28 mouse cellular contexts compared by ENCODE assay signal in the genomic region with DNA sequence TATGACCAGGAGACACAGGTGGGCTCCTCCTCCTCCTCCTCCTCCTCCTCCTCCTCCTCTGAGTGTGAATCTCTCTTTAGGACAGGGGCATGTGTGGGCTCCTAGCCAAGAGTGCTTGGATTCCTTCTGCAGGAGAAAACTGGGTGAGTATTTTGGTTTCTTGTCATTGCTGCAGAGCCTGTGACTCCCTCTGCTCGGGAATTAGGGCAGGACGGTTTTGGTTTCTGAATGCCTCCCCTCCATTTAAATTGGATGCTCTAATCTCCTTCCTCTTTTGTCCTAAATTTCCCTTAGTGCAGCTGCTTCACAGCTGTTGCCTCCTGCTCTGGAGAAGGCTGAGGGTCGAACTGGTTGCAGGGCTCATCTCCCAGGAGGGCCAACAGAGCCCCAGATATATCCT. TPM values are rescaled to one million over a fixed set of nuclear protein-coding genes. Genes with fewer than 3 reads are reported as not detected.
DNase-seq lines count a peak whose midpoint lies in the region; ATAC-seq and TF ChIP-seq lines count a peak whose summit lies in the region.
"Had no signal": no experiment of that assay in that cellular context is flagged by ENCODE, and none has a peak within 500 bp of the region (broad histone marks: within the 10 kb centered on the region; RNA-seq: fewer than 3 reads in every experiment).

No protein-coding gene starts in this region.

- H3K27me3 ChIP-seq in midbrain, embryonic 10.5 days (ENCODE audit: low read depth, poor library complexity, severe bottlenecking): 0 out of 2 replicates have a peak, but pooled peaks cover 5% of the 10 kb centered on the region
- H3K27me3 ChIP-seq in midbrain, postnatal 0 days (ENCODE audit: insufficient read depth, low read length): no peaks in the 10 kb centered on the region
- no peaks in the 10 kb centered on the region for H3K27me3 ChIP-seq in embryonic facial prominence, embryonic 12.5 days
- no peaks in the 10 kb centered on the region for H3K27me3 ChIP-seq in stomach, embryonic 16.5 days (ENCODE audit: control insufficient read depth, insufficient read depth, low read length)
- H3K27me3 ChIP-seq: heart, embryonic 13.5 days; neural tube, embryonic 15.5 days had no signal

- H3K9me3 ChIP-seq in midbrain, embryonic 10.5 days (replicated peaks): no peaks in the 10 kb centered on the region
- no peaks in the 10 kb centered on the region for H3K9me3 ChIP-seq in midbrain, postnatal 0 days (ENCODE audit: low read length)
- no peaks in the 10 kb centered on the region for H3K9me3 ChIP-seq in embryonic facial prominence, embryonic 12.5 days
- H3K9me3 ChIP-seq in stomach, embryonic 16.5 days (replicated peaks; ENCODE audit: control insufficient read depth, low read length): no peaks in the 10 kb centered on the region
- H3K9me3 ChIP-seq: heart, embryonic 13.5 days; hindbrain, embryonic 13.5 days; liver, embryonic 13.5 days; neural tube, embryonic 15.5 days had no signal

- DNase-seq in midbrain, embryonic 10.5 days (ENCODE audit: low spot score): no peak
- no peak for DNase-seq in midbrain, postnatal 0 days (ENCODE audit: low spot score)
- DNase-seq in brain, adult 2 months (ENCODE audit: low read depth, low spot score): peak; percentile 68
- DNase-seq: adrenal gland, postnatal 25 days; B cell, adult 2 months; cerebellum, adult 2 months; cerebellum, postnatal 14 days; gastrocnemius, postnatal 36 days; heart, adult 2 months; heart, postnatal 10 days; kidney, adult 9 months; kidney, postnatal 10 days; layer of hippocampus, postnatal 36 days; left cerebral cortex, postnatal 4 days; liver, embryonic 13.5 days; lung, adult 18-20 months; lung, postnatal 4 days; midbrain, embryonic 14.5 days; thymus, postnatal 4 days had no signal

- no peak overlapping the region for H3K4me2 ChIP-seq in midbrain, postnatal 0 days (ENCODE audit: low read depth, low read length, poor library complexity, severe bottlenecking)
- H3K4me2 ChIP-seq in embryonic facial prominence, embryonic 12.5 days (replicated peaks): no peak overlapping the region
- no peak overlapping the region for H3K4me2 ChIP-seq in stomach, embryonic 16.5 days (ENCODE audit: low read depth, low read length)
- H3K4me2 ChIP-seq: heart, embryonic 13.5 days; hindbrain, embryonic 13.5 days; liver, embryonic 13.5 days; neural tube, embryonic 15.5 days had no signal

- H3K36me3 ChIP-seq in midbrain, embryonic 10.5 days: no peaks in the 10 kb centered on the region
- no peaks in the 10 kb centered on the region for H3K36me3 ChIP-seq in midbrain, postnatal 0 days (ENCODE audit: insufficient read depth, low read length)
- no peaks in the 10 kb centered on the region for H3K36me3 ChIP-seq in embryonic facial prominence, embryonic 12.5 days
- no peaks in the 10 kb centered on the region for H3K36me3 ChIP-seq in stomach, embryonic 16.5 days (ENCODE audit: control insufficient read depth, insufficient read depth, low read length)
- H3K36me3 ChIP-seq: heart, embryonic 13.5 days; hindbrain, embryonic 13.5 days; liver, embryonic 13.5 days; neural tube, embryonic 15.5 days had no signal

- H3K4me1 ChIP-seq in midbrain, embryonic 10.5 days: peaks cover 45% of the 10 kb centered on the region
- H3K4me1 ChIP-seq in midbrain, postnatal 0 days (ENCODE audit: insufficient read depth, low read length): peaks cover 11% of the 10 kb centered on the region
- peaks cover 20% of the 10 kb centered on the region for H3K4me1 ChIP-seq in embryonic facial prominence, embryonic 12.5 days
- H3K4me1 ChIP-seq in stomach, embryonic 16.5 days (ENCODE audit: control insufficient read depth, insufficient read depth, low read length): peaks cover 31% of the 10 kb centered on the region

- TF ChIP-seq CTCF in midbrain, postnatal 0 days (IDR thresholded peaks at IDR 0.05): no peak

- ATAC-seq in midbrain, postnatal 0 days (ENCODE audit: low FRiP score): no peak
- no peak for ATAC-seq in embryonic facial prominence, embryonic 12.5 days (ENCODE audit: insufficient number of reproducible peaks, insufficient read depth, low FRiP score, low TSS enrichment)
- ATAC-seq in stomach, embryonic 16.5 days (ENCODE audit: insufficient read depth, low FRiP score): no peak
- ATAC-seq in megakaryocyte-erythroid progenitor cell, adult 5-6 weeks (replicated peaks; ENCODE audit: low FRiP score, low TSS enrichment, poor library complexity, severe bottlenecking): no peak
- ATAC-seq: intestine, embryonic 16.5 days; lung, postnatal 0 days had no signal

- H3K9ac ChIP-seq in midbrain, postnatal 0 days (replicated peaks; ENCODE audit: low read length, poor library complexity, severe bottlenecking): no peak overlapping the region
- H3K9ac ChIP-seq in embryonic facial prominence, embryonic 12.5 days: no peak overlapping the region
- H3K9ac ChIP-seq in stomach, embryonic 16.5 days (ENCODE audit: low read length): no peak overlapping the region
- H3K9ac ChIP-seq: heart, embryonic 13.5 days; hindbrain, embryonic 13.5 days; liver, embryonic 13.5 days; neural tube, embryonic 15.5 days had no signal

- H3K4me3 ChIP-seq in midbrain, embryonic 10.5 days: no peak overlapping the region
- no peak overlapping the region for H3K4me3 ChIP-seq in midbrain, postnatal 0 days (ENCODE audit: low read depth, low read length)
- H3K4me3 ChIP-seq in embryonic facial prominence, embryonic 12.5 days: no peak overlapping the region
- H3K4me3 ChIP-seq in stomach, embryonic 16.5 days (replicated peaks; ENCODE audit: low read length): no peak overlapping the region
- H3K4me3 ChIP-seq: heart, adult 2 months; heart, embryonic 13.5 days; hindbrain, embryonic 13.5 days; liver, embryonic 13.5 days; megakaryocyte, embryonic 14.5 days; neural tube, embryonic 15.5 days had no signal

- H3K27ac ChIP-seq in midbrain, embryonic 10.5 days (replicated peaks): peak overlapping the region; percentile 59; the same call in 1 of the 2 replicates
- no peak overlapping the region for H3K27ac ChIP-seq in midbrain, postnatal 0 days (ENCODE audit: low read depth, low read length)
- H3K27ac ChIP-seq in embryonic facial prominence, embryonic 12.5 days: 0 out of 2 replicates have a peak overlapping the region, but pooled peaks have one; percentile 33
- peak overlapping the region; percentile 44 for H3K27ac ChIP-seq in stomach, embryonic 16.5 days (ENCODE audit: low read length)
- H3K27ac ChIP-seq: heart, adult 2 months; heart, embryonic 13.5 days; hindbrain, embryonic 13.5 days; neural tube, embryonic 15.5 days had no signal

- WGBS in midbrain, embryonic 10.5 days: 41% methylated on average over 3 of the region's 3 CpGs
- 25% methylated on average over 3 of the region's 3 CpGs for WGBS in midbrain, postnatal 0 days
- 53% methylated on average over 3 of the region's 3 CpGs for WGBS in embryonic facial prominence, embryonic 12.5 days
- 52% methylated on average over 3 of the region's 3 CpGs for WGBS in stomach, embryonic 16.5 days

RNA-seq across cellular contexts. Expression of a gene that starts 6.9 kb away (rescaled TPM):
- 4.3 and 5.6 TPM in 2 replicates for polyA plus RNA-seq in midbrain, embryonic 10.5 days (2016; fragmentation: Nextera tagmentation; extraction: Ambion mirVana)
- total RNA-seq in midbrain, postnatal 0 days (2014; rRNA removed): 35.2 and 40.7 TPM in 2 replicates
- 21.4 and 23.9 TPM in 2 replicates for polyA plus RNA-seq in midbrain, postnatal 0 days (2015; fragmentation: Nextera tagmentation; extraction: Ambion mirVana)
- polyA plus RNA-seq in embryonic facial prominence, embryonic 12.5 days (2016; fragmentation: Nextera tagmentation; extraction: Ambion mirVana): 6.8 and 7.7 TPM in 2 replicates
- polyA plus RNA-seq in stomach, embryonic 16.5 days (2015; fragmentation: Nextera tagmentation; extraction: Ambion mirVana): 16.8 and 18.8 TPM in 2 replicates
- total RNA-seq in megakaryocyte-erythroid progenitor cell, adult 5-6 weeks (2014; fragmentation: Nextera tagmentation): 5.2 and 8.5 TPM in 2 replicates
- 3.8 and 3.9 TPM in 2 replicates for total RNA-seq in megakaryocyte-erythroid progenitor cell, adult 5-6 weeks (2017)
